Mouse (Mus musculus): ENCODE results near the gene Orai1. TPM values are rescaled to one million over a fixed set of nuclear protein-coding genes. Genes with fewer than 3 reads are reported as not detected.

Orai1 gene
- polyA plus RNA-seq, 1 experiment = 36.7 TPM

DNA sequence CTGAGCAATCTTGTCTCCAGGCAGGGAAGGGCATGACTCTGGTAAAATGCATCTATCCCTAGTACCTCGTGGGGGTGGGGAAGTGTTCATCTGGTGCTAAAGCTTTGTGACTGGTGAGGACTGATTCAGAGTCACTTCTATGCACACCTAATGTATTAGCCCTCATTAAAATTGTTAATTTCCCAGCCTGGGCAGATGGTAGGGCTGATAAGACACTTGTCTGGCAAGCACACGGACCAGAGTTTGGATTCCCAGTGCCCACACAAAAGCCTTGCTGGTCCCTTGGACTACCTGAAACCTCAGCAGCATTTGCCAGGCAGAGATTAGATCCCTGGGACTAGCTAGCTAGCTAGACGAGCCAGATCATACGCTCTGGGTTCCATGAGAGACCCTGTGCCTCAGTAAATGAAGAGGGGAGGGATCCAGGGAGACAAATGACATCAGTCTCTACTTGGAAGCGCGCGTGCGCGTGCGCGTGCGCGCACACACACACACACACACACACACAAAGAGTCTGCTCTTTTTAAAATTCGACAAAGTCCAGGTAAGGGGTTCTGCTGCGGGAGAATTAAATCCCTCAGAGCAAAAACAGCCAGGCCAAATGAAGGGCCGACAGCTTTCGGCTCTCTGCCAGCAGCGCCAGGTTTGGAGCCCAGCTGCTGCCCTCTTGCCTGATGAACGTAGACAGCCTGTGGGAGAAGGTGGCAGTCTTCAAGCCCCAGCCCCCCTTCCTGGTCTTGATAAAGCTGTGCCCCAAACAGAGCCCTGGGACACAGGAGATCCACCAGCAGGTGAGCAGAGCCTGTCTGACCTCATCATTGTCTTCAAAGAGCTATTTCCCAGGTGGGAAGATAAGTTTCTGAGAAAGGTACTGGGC, 8.9 kb upstream of the Orai1 start:
- no peak overlapping the region for H3K4me2 ChIP-seq (ENCODE audit: low read depth)
- no peak overlapping the region for H3K4me3 ChIP-seq
- TF ChIP-seq E2F4 (IDR thresholded peaks at IDR 0.05; ENCODE audit: insufficient read depth) = no peak
- peak in 1 of 3 experiments; percentile 65 for TF ChIP-seq MYOG (IDR thresholded peaks at IDR 0.05; ENCODE audit: control insufficient read depth in 1 of 3, insufficient read depth in 1 of 3, insufficient read length in 2 of 3, low read depth in 2 of 3)
- TF ChIP-seq MYOD1 (IDR thresholded peaks at IDR 0.05; ENCODE audit: control insufficient read depth in 1 of 3, insufficient read length in 2 of 3, low read depth in 2 of 3) = peak in 2 of 3 experiments; percentile 54 to 64
- no peaks in the 10 kb centered on the region for H3K79me2 ChIP-seq (ENCODE audit: control insufficient read depth, insufficient read depth)
- H3K27me3 ChIP-seq (ENCODE audit: control insufficient read depth, insufficient read depth, insufficient read length) = no peaks in the 10 kb centered on the region
- no peak overlapping the region for H3ac ChIP-seq (ENCODE audit: control insufficient read depth, insufficient read length)
- no peaks in the 10 kb centered on the region for H3K36me3 ChIP-seq (ENCODE audit: control insufficient read depth, insufficient read depth)

DNA sequence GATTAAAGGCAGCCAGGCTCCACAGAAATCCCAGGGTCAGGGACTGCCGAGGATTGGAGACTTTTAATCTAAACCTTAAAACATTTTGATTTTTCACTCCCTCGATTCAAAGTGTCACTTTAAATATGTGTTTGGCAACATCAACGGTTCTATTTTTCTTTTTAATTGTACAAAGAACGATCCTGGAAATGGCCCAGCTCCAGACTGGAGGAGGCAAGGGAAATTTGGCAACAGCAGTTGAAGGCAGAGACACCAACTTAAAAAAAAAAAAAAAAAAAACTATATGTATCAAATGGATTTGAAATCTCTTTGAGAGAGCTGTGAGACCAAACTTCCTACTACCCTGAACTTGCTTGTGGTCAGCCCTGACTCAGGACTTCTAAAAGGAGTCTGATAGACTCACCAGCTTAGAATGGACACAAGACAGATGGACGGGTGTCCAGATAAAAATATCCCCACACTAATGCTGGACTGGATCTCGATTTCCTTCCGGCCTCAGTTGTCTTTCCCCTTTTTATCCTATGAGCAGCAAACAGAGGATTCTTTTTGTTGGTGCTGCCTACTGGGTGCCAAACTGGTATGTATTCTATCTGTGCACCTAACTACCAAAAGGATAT, 5.9 kb upstream of the Orai1 start:
- no peak overlapping the region for H3ac ChIP-seq (ENCODE audit: control insufficient read depth, insufficient read length)
- H3K4me3 ChIP-seq = no peak overlapping the region
- no peaks in the 10 kb centered on the region for H3K36me3 ChIP-seq (ENCODE audit: control insufficient read depth, insufficient read depth)
- TF ChIP-seq MYOD1 (IDR thresholded peaks at IDR 0.05; ENCODE audit: control insufficient read depth in 1 of 3, insufficient read length in 2 of 3, low read depth in 2 of 3) = peak in 1 of 3 experiments; percentile 34
- no peak for TF ChIP-seq E2F4 (IDR thresholded peaks at IDR 0.05; ENCODE audit: insufficient read depth)
- TF ChIP-seq MYOG (IDR thresholded peaks at IDR 0.05; ENCODE audit: control insufficient read depth in 1 of 3, insufficient read depth in 1 of 3, insufficient read length in 2 of 3, low read depth in 2 of 3) = peak in 1 of 3 experiments; percentile 44
- no peak for TF ChIP-seq MAX (IDR thresholded peaks at IDR 0.05; ENCODE audit: low read depth)
- no peak for TF ChIP-seq TCF12 (IDR thresholded peaks at IDR 0.05; ENCODE audit: insufficient read depth, poor library complexity, severe bottlenecking)
- no peaks in the 10 kb centered on the region for H3K79me2 ChIP-seq (ENCODE audit: control insufficient read depth, insufficient read depth)
- peak overlapping the region; percentile 77 for H3K4me2 ChIP-seq (ENCODE audit: low read depth)
- H3K27me3 ChIP-seq (ENCODE audit: control insufficient read depth, insufficient read depth, insufficient read length) = no peaks in the 10 kb centered on the region

DNA sequence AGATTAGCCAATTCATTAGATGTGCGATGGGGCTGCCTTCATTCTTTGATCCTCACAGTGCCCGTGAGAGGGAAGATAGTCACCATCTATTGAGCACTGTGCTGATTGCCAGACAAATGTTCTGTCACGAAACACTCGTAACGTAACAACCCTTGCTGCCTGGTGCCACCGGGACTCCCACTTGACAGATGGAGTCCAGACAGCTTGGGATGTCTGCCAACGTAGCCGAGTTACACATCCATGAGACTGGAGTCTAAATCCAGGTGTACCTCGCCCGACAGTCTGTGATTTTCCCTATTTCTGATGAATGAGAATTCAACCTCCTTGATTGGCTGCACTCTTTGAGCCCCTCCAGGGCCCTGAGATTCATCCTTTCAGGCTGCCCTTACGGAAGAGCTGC, 5.0 kb upstream of the Orai1 start:
- H3K79me2 ChIP-seq (ENCODE audit: control insufficient read depth, insufficient read depth) = no peaks in the 10 kb centered on the region
- no peak for TF ChIP-seq SRF (IDR thresholded peaks at IDR 0.05; ENCODE audit: control insufficient read depth, insufficient read length, low read depth)
- TF ChIP-seq TCF3 (IDR thresholded peaks at IDR 0.05; ENCODE audit: insufficient read length, low read depth) = no peak
- peak in 1 of 3 experiments; percentile 6 for TF ChIP-seq MYOG (IDR thresholded peaks at IDR 0.05; ENCODE audit: control insufficient read depth in 1 of 3, insufficient read depth in 1 of 3, insufficient read length in 2 of 3, low read depth in 2 of 3)
- TF ChIP-seq POLR2AphosphoS2 (IDR thresholded peaks at IDR 0.05; ENCODE audit: insufficient read length, low read depth) = no peak
- peak in 1 of 3 experiments; percentile 44 for TF ChIP-seq MYOD1 (IDR thresholded peaks at IDR 0.05; ENCODE audit: control insufficient read depth in 1 of 3, insufficient read length in 2 of 3, low read depth in 2 of 3)
- no peak for TF ChIP-seq MAX (IDR thresholded peaks at IDR 0.05; ENCODE audit: low read depth)

DNA sequence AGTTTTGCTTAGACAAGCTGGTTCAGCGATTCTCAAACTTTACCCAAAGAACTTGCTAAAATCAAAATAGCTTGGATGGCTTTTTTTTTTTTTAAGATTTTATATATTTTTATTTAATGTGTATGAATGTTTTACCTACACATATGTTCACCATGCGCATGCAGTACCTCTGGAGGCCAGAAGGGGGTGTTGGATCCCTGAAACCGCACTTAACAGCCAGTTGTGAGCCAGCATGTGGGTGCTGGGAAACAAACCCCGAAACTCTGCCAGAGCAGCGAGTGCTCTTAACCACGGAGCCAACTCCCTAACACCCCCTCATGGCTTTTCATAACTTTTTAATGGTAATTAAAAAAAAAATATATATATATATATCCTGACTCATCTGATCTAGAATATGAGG, 4.1 kb upstream of the Orai1 start:
- H3K4me3 ChIP-seq = no peak overlapping the region
- no peaks in the 10 kb centered on the region for H3K36me3 ChIP-seq (ENCODE audit: control insufficient read depth, insufficient read depth)
- no peaks in the 10 kb centered on the region for H3K27me3 ChIP-seq (ENCODE audit: control insufficient read depth, insufficient read depth, insufficient read length)
- no peak for TF ChIP-seq TCF12 (IDR thresholded peaks at IDR 0.05; ENCODE audit: insufficient read depth, poor library complexity, severe bottlenecking)
- TF ChIP-seq CEBPB (IDR thresholded peaks at IDR 0.05; ENCODE audit: insufficient read depth, poor library complexity, severe bottlenecking) = no peak
- no peak for TF ChIP-seq SRF (IDR thresholded peaks at IDR 0.05; ENCODE audit: control insufficient read depth, insufficient read length, low read depth)
- no peak for TF ChIP-seq E2F4 (IDR thresholded peaks at IDR 0.05; ENCODE audit: insufficient read depth)
- no peak for TF ChIP-seq MYOG (IDR thresholded peaks at IDR 0.05; ENCODE audit: control insufficient read depth in 1 of 3, insufficient read depth in 1 of 3, insufficient read length in 2 of 3, low read depth in 2 of 3)
- TF ChIP-seq POLR2A (IDR thresholded peaks at IDR 0.05; ENCODE audit: insufficient read length, low read depth) = no peak
- no peak for TF ChIP-seq TCF3 (IDR thresholded peaks at IDR 0.05; ENCODE audit: insufficient read length, low read depth)
- no peak for TF ChIP-seq MAX (IDR thresholded peaks at IDR 0.05; ENCODE audit: low read depth)
- no peak for TF ChIP-seq MYOD1 (IDR thresholded peaks at IDR 0.05; ENCODE audit: control insufficient read depth in 1 of 3, insufficient read length in 2 of 3, low read depth in 2 of 3)
- H3K79me2 ChIP-seq (ENCODE audit: control insufficient read depth, insufficient read depth) = peaks cover 3% of the 10 kb centered on the region
- H3K4me2 ChIP-seq (ENCODE audit: low read depth) = no peak overlapping the region
- H3ac ChIP-seq (ENCODE audit: control insufficient read depth, insufficient read length) = no peak overlapping the region

More for the DNA sequence above, 5.0 kb upstream of the Orai1 start:
- Histone ChIP-seq H3ac (ENCODE audit: control insufficient read depth, insufficient read length) (no peak overlapping the region), H3K27me3 (ENCODE audit: control insufficient read depth, insufficient read depth, insufficient read length) (no peaks in the 10 kb centered on the region), H3K36me3 (ENCODE audit: control insufficient read depth, insufficient read depth) (no peaks in the 10 kb centered on the region), H3K4me2 (ENCODE audit: low read depth) (peak overlapping the region; percentile 77), H3K4me3 (no peak overlapping the region)

DNA sequence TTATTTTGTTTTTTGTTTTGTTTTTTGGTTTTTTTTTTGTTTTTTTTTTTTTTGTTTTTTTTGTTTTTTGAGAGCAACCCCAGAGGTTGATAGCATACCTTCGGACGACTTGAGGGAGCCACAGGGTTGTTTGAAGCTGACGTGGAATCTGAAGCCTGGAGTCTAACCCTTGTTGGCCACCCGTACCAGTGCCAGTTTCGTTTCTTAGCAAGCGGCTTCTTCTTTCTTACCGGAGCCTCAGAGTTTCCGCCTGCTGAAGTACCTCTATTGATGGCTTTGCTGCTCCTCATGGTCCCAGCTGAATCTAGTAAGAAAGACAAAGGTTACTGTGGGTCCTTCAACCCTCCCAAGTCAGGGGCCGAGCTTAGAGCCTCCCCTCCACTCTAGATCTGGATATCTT, 3.2 kb upstream of the Orai1 start:
- no peak overlapping the region for H3K4me3 ChIP-seq
- no peaks in the 10 kb centered on the region for H3K27me3 ChIP-seq (ENCODE audit: control insufficient read depth, insufficient read depth, insufficient read length)
- no peak for TF ChIP-seq SRF (IDR thresholded peaks at IDR 0.05; ENCODE audit: control insufficient read depth, insufficient read length, low read depth)
- peaks cover 7% of the 10 kb centered on the region for H3K79me2 ChIP-seq (ENCODE audit: control insufficient read depth, insufficient read depth)
- H3K4me2 ChIP-seq (ENCODE audit: low read depth) = no peak overlapping the region
- H3K36me3 ChIP-seq (ENCODE audit: control insufficient read depth, insufficient read depth) = no peaks in the 10 kb centered on the region
- H3ac ChIP-seq (ENCODE audit: control insufficient read depth, insufficient read length) = no peak overlapping the region

All from myocyte (in vitro differentiated cells).